Mouse (Mus musculus) myocyte (in vitro differentiated cells): ENCODE measurements around the gene Tmed10.

Source experiments
- MYOD1 ChIP-seq, 3 experiments: IDR thresholded peaks; one replicate each; pipeline ENCODE4 v1.6.1; 2011; ENCODE audit warnings: control low read depth in 2 of 3, low read depth in 2 of 3, mild to moderate bottlenecking in 2 of 3, moderate library complexity in 1 of 3; ENCODE audit not compliant: insufficient read length in 2 of 3, control insufficient read depth in 1 of 3
- POLR2A ChIP-seq: IDR thresholded peaks from one replicate; pipeline ENCODE4 v1.6.1; 2011; ENCODE audit warnings: low read depth, mild to moderate bottlenecking, control low read depth, moderate library complexity; ENCODE audit not compliant: insufficient read length
- POLR2AphosphoS2 ChIP-seq: IDR thresholded peaks from one replicate; pipeline ENCODE4 v1.6.1; 2011; ENCODE audit warnings: low read depth, control low read depth; ENCODE audit not compliant: insufficient read length
- REST ChIP-seq: IDR thresholded peaks from one replicate; pipeline ENCODE4 v1.6.1; 2011; ENCODE audit warnings: mild to moderate bottlenecking, control low read depth, moderate library complexity; ENCODE audit not compliant: insufficient read depth, insufficient read length

DNA sequence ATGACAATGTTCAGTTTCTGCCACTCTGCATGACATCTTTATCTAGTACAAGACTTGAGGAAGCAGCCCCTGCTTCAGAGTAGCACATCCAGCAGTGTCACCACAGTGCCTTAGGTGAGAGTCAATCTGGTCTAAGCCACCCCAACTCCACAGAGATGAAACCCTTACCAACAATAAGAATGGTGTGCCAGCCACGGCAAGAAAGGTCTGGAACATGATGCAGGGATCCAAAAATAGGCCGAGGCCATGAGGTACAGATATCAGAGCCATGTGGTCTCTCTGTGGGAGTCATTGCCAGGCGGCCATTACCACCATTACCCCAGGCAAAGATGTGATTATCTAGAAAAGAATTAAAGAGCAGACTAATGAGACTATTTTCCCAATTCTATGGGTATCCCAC, 66.0 kb downstream of the Tmed10 start:
- TF ChIP-seq POLR2AphosphoS2 = no peak
- no peak for TF ChIP-seq MYOD1 (IDR thresholded peaks at IDR 0.05; ENCODE audit: control insufficient read depth in 1 of 3, insufficient read length in 2 of 3, low read depth in 2 of 3)
- TF ChIP-seq POLR2A = no peak
- TF ChIP-seq REST = no peak
